Mouse (Mus musculus) stomach, adult 2 months (tissue): ENCODE data around the gene Bglap. TPM values are rescaled to one million over a fixed set of nuclear protein-coding genes. Genes with fewer than 3 reads are reported as not detected.

Experiments
- polyA plus RNA-seq: library from polyadenylated mRNA; depleted of rRNA; stranded (reverse); fragments of >200 nt; gene quantifications from 2 replicates; pipeline ENCODE4 v1.2.3, GENCODE M21; 2012; rRNA removed

Bglap gene
- 1.2 TPM in 1 of 2 replicates, not detected in the other for polyA plus RNA-seq

GRCm38 (mm10) chr3:88384364-88384763, at the start of gene Bglap:
Gene Bglap, minus strand, starts transcription at chr3:88384464.

GRCm38 (mm10) chr3:88424605-88425329, 40.5 kb upstream of the Bglap start, which contains the start of gene Slc25a44:
Gene Slc25a44, minus strand, starts transcription at chr3:88425139.

GRCm38 (mm10) chr3:88409741-88410644, 25.7 kb upstream of the Bglap start, which contains the start of gene Pmf1:
Gene Pmf1, minus strand, starts transcription at chr3:88410331.

GRCm38 (mm10) chr3:88378599-88378998, 5.7 kb downstream of the Bglap start, which contains the start of gene Bglap2:
Gene Bglap2, minus strand, starts transcription at chr3:88378699.

GRCm38 (mm10) chr3:88372643-88373042, 11.6 kb downstream of the Bglap start, which contains the start of gene Bglap3:
Gene Bglap3, minus strand, starts transcription at chr3:88372743.

DNA sequence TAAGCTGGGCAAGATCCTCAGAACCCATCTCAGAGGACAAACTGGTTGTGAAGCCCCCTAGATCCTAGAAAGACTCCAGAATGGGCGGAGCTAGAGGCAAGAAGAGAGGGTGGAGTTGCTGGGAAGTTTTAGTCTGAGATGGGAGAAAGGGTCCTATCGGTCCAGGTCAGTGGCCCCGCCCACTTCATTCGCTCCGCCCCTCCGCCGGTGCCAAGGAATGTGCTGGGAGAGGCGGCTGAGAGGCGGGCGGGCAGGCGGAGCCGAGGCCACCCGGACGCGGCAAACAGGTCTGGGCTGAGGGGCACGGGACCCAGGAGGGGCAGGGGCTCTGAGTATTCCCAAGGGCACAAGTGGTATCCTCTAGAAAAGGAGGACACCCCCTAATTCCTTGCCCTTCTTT, 19.9 kb downstream of the Bglap start, which contains the start of gene Paqr6:
Paqr6 (plus strand) TSS at position 248 of the 400 bp plus-strand sequence.

DNA sequence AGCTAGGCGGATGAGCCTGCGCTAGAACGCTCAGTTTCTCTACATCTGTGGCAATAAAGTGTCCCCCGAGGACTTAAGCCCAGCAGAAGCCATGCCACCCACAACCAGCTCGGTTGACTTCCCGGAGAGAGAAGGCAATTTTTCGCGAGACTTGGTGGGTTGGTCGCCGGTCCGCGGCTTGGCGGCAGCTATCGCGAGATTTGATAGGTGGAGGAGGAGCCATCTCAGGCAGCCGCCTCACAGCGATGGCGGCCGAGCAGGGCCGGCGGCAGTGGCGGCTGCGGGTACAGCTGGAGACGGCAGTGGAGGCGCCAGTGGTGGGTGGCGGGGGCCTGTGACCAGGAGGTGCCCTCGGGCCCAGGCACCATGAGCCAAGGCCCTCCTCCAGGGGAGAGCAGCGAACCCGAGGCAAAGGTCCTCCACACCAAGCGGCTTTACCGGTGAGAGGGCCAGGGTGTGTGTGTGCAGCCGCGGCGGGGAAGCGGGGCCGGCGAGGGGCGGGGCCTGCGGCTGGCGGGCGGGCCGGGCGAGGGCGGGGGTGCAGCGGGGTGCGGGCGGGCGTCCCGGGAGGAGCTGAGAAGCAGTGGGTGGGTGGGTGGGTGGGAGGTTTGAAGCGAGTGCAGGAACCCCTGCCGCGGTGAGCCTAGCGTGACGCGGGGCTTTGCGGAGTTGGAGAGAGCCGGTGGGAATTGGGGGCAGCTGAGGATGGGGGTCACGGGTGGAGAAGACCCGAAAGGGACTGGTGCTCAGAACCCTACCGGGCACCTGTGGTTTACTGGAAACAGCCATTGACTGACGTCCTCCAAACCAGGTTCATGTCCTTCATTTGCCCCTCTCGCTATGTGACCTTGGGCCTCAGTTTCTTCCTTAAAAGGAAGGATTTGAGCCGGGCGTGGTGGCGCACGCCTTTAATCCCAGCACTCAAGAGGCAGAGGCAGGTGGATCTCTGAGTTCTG, 47.9 kb downstream of the Bglap start, which contains the start of the genes Tmem79 and Smg5:
Tmem79 (minus strand) TSS at position 91 of the 956 bp plus-strand sequence.
Smg5 (plus strand) TSS at position 203 of the 956 bp plus-strand sequence.

Other genes with a start within 250 kb of the Bglap start
- 50.8 and 55.8 TPM in 2 replicates for gene Mef2d, start 242.1 kb downstream of the Bglap start, polyA plus RNA-seq
- gene Rhbg, start 129.8 kb downstream of the Bglap start, polyA plus RNA-seq: 7.9 and 9.9 TPM in 2 replicates
- gene Gm38392, start 97.3 kb downstream of the Bglap start, polyA plus RNA-seq: not detected in 2 replicates
- gene Tsacc, start 87.5 kb downstream of the Bglap start, polyA plus RNA-seq: 0.30 and 1.5 TPM in 2 replicates
- 37.5 and 42.1 TPM in 2 replicates for gene Cct3, start 87.3 kb downstream of the Bglap start, polyA plus RNA-seq
- gene Glmp, start 59.4 kb downstream of the Bglap start, polyA plus RNA-seq: 97.7 and 101 TPM in 2 replicates
- 40.7 and 48.8 TPM in 2 replicates for gene Tmem79, start 48.3 kb downstream of the Bglap start, polyA plus RNA-seq
- 42.3 and 43.1 TPM in 2 replicates for gene Smg5, start 48.2 kb downstream of the Bglap start, polyA plus RNA-seq
- 8.0 and 8.7 TPM in 2 replicates for gene Paqr6, start 19.9 kb downstream of the Bglap start, polyA plus RNA-seq
- gene Bglap3, start 11.7 kb downstream of the Bglap start, polyA plus RNA-seq: 46.2 and 131 TPM in 2 replicates
- 3.0 and 4.0 TPM in 2 replicates for gene Bglap2, start 5.8 kb downstream of the Bglap start, polyA plus RNA-seq
- gene Pmf1, start 25.9 kb upstream of the Bglap start, polyA plus RNA-seq: 41.6 and 46.6 TPM in 2 replicates
- gene Slc25a44, start 40.7 kb upstream of the Bglap start, polyA plus RNA-seq: 9.1 and 9.2 TPM in 2 replicates
- gene Sema4a, start 76.7 kb upstream of the Bglap start, polyA plus RNA-seq: 63.2 and 71.8 TPM in 2 replicates
- 280 and 417 TPM in 2 replicates for gene Lmna, start 125.5 kb upstream of the Bglap start, polyA plus RNA-seq
- gene Mex3a, start 147.9 kb upstream of the Bglap start, polyA plus RNA-seq: 0.32 and 0.44 TPM in 2 replicates
- gene Rab25, start 163.8 kb upstream of the Bglap start, polyA plus RNA-seq: 222 and 238 TPM in 2 replicates
- gene Lamtor2, start 168.6 kb upstream of the Bglap start, polyA plus RNA-seq: 83.0 and 88.7 TPM in 2 replicates
- 30.5 and 32.0 TPM in 2 replicates for gene Ubqln4, start 169.3 kb upstream of the Bglap start, polyA plus RNA-seq
- 83.7 and 87.3 TPM in 2 replicates for gene Ssr2, start 191.4 kb upstream of the Bglap start, polyA plus RNA-seq
- gene Arhgef2, start 221.5 kb upstream of the Bglap start, polyA plus RNA-seq: 29.7 and 42.2 TPM in 2 replicates